Mouse (Mus musculus) limb, embryonic 15.5 days (tissue): ENCODE data around the gene Got1. TPM values are rescaled to one million over a fixed set of nuclear protein-coding genes. Genes with fewer than 3 reads are reported as not detected.
A peak's percentile ranks its signal among the peaks of the same experiment; 100 is the strongest.
"Not testable (repeated sequence)": the region's sequence is repeated elsewhere in the genome, so short reads cannot be mapped to it uniquely, and the experiment has no call there.

ENCODE experiments used
- ATAC-seq: fragments of 200-750 bp; cut with Nextera tagmentation; 2 replicates; pipeline ENCODE4 v1.8.0; 2017; ENCODE audit warnings: low read depth, moderate TSS enrichment; ENCODE audit not compliant: insufficient number of reproducible peaks, low FRiP score, low TSS enrichment
- H3K27ac ChIP-seq: fragments of 300-500 bp; sonication (generic); 2 replicates; pipeline ENCODE4 v1.5.1; 2015; ENCODE audit warnings: moderate library complexity, mild to moderate bottlenecking, inconsistent platforms
- H3K27me3 ChIP-seq: fragments of 300-500 bp; sonication (generic); 2 replicates; pipeline ENCODE4 v1.6.1; 2015; ENCODE audit warnings: inconsistent platforms
- H3K36me3 ChIP-seq: fragments of 300-500 bp; sonication (generic); 2 replicates; pipeline ENCODE4 v1.6.1; 2015; ENCODE audit warnings: inconsistent platforms
- H3K4me1 ChIP-seq: fragments of 300-500 bp; sonication (generic); 2 replicates; pipeline ENCODE4 v1.6.1; 2015; ENCODE audit warnings: inconsistent platforms
- H3K4me2 ChIP-seq: fragments of 300-500 bp; sonication (generic); 2 replicates; pipeline ENCODE4 v1.6.1; 2015; ENCODE audit warnings: mild to moderate bottlenecking, inconsistent platforms
- H3K4me3 ChIP-seq: fragments of 300-500 bp; sonication (generic); 2 replicates; pipeline ENCODE4 v1.5.1; 2015; ENCODE audit warnings: mild to moderate bottlenecking, inconsistent platforms
- H3K9ac ChIP-seq: fragments of 300-500 bp; sonication (generic); 2 replicates; pipeline ENCODE4 v1.6.1; 2015; ENCODE audit warnings: inconsistent platforms
- H3K9me3 ChIP-seq: fragments of 300-500 bp; sonication (generic); 2 replicates; pipeline ENCODE4 v1.6.1; 2016; ENCODE audit warnings: inconsistent platforms
- WGBS: fragments of 180-500 bp; shearing (Covaris S2); methylation state at CpG from one replicate; pipeline ENCODE4 v1.1.7; 2015; 5-methylcytosine and 5-hydroxymethylcytosine counted together
- polyA plus RNA-seq: library from polyadenylated mRNA; unstranded; fragments of >200 nt; fragmentation: Nextera tagmentation; extraction: Ambion mirVana; gene quantifications from 2 replicates; pipeline ENCODE4 v1.2.1, GENCODE M21; 2015

Gene Got1
- polyA plus RNA-seq, 1 experiment from 2014 or later = 22.7 TPM

DNA sequence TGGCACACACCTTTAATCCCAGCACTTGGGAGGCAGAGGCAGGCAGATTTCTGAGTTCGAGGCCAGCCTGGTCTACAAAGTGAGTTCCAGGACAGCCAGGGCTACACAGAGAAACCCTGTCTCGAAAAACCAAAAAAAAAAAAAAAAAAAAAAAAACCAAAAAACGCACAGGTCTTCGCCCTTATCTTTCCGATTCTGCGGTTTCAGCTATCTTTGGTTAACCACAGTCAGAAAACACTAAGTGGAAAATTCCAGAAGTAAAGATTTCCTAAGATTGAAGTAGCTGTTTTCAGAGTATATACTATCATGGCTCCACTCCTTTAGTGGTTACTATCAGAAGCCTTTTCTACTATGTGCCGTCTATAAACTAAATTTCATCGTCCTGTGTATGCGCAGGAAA lies 20.8 kb downstream of the Got1 start:
- ATAC-seq, H3K4me2 ChIP-seq, H3K9me3 ChIP-seq, H3K4me1 ChIP-seq, H3K27ac ChIP-seq, H3K9ac ChIP-seq, H3K27me3 ChIP-seq, H3K4me3 ChIP-seq: not testable (repeated sequence)
- H3K36me3 ChIP-seq = peaks cover 52% of the 10 kb centered on the region
- 92% methylated on average over 8 of the region's 9 CpGs for WGBS

DNA sequence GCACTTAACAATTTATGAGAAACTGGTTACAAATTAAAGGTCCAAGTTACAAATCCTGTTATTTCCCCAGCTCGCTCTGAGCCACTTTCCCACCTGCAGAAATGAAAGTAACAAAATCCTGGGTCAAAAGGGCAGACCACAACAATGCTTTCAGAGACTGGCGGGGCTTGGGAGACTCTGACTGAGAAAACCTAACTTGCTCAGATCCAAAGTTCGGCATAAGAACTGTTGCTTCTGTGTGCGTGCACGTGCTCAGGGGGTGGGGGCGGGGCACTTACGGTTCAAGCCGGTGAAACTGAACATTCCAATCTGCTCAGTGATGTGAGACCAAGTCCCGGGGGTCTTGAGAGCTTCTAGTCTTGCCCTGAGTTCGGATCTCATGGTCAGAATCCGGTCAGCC lies 21.8 kb downstream of the Got1 start:
- H3K4me2 ChIP-seq = no peak overlapping the region

DNA sequence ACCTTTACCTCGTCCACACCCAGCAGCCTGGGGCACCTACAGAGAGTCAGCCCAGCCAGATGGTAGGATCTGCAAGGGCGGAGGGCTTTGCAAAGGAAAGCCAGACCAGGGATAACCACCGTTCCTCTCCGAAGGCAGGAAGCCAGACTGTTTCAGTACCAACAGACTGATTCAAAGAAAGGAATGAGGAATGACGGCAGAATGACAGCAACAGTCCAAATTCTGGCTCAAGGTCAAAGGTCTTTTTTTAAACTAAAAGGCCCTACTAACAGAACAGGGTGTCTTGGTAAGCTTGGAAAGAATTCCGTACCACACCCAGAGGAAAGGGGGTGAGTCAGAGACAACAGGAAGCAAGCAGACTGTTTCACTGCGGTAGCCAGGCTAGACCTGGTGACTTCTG lies 25.5 kb downstream of the Got1 start:
- WGBS = 81% methylated on average over 7 of the region's 7 CpGs
- Histone ChIP-seq H3K27ac (no peak overlapping the region), H3K9me3 (no peaks in the 10 kb centered on the region), H3K36me3 (peaks cover 30% of the 10 kb centered on the region), H3K27me3 (no peaks in the 10 kb centered on the region), H3K4me1 (peaks cover 7% of the 10 kb centered on the region), H3K4me3 (no peak overlapping the region), H3K9ac (no peak overlapping the region), H3K4me2 (no peak overlapping the region)
- ATAC-seq = no peak

More for the DNA sequence above, 21.8 kb downstream of the Got1 start:
- no peaks in the 10 kb centered on the region for H3K4me1 ChIP-seq
- no peak for ATAC-seq
- H3K27ac ChIP-seq = no peak overlapping the region
- no peaks in the 10 kb centered on the region for H3K9me3 ChIP-seq
- no peak overlapping the region for H3K9ac ChIP-seq
- no peaks in the 10 kb centered on the region for H3K27me3 ChIP-seq
- WGBS = 71% methylated on average over 11 of the region's 11 CpGs
- H3K36me3 ChIP-seq = peaks cover 50% of the 10 kb centered on the region
- H3K4me3 ChIP-seq = no peak overlapping the region

DNA sequence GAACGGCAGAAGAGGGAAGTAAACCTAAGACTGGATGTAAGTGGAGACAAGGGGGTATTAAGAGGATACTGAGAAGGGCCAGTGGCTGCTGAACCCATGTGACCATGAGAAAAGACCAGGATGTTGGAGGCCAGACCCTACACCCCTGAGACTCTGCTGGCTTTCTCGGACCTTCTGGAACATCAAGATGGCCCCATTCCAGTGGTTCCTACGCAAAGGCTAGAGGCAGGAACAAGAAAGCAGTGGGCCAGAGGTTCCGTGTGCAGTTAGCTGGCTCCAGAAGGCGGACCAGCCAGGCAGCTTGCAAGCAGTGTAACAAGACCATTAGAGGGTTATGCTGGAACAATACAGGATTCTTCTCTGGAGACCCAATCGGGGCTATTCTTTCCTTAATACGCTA lies 27.0 kb downstream of the Got1 start:
- Histone ChIP-seq H3K4me3 (no peak overlapping the region), H3K9me3 (no peaks in the 10 kb centered on the region), H3K27ac (no peak overlapping the region), H3K4me2 (no peak overlapping the region), H3K27me3 (no peaks in the 10 kb centered on the region), H3K36me3 (peaks cover 25% of the 10 kb centered on the region), H3K9ac (no peak overlapping the region), H3K4me1 (peaks cover 7% of the 10 kb centered on the region)
- WGBS = 77% methylated on average over 7 of the region's 7 CpGs
- ATAC-seq = no peak

DNA sequence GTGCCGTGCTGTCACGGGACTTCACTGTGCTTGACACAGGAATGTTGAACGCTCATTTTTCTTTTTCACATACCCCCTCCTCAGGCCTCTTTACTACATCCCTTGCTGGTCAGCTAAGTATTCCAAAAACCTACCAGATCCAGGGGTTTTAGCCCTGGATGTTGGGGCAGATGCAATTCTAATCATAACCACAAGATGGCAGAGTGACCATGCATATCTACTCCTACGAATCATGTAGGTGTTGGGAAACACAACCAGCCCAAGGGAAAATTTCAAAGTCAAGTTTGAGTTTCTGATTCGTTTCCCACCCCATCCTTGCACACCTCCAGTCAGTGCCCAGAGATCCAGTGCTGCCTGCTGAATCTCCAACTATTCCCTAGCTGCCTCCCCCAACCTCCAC lies 28.6 kb downstream of the Got1 start:
- peaks cover 7% of the 10 kb centered on the region for H3K4me1 ChIP-seq
- H3K4me3 ChIP-seq = no peak overlapping the region
- H3K36me3 ChIP-seq = peaks cover 19% of the 10 kb centered on the region
- H3K27me3 ChIP-seq = no peaks in the 10 kb centered on the region
- no peaks in the 10 kb centered on the region for H3K9me3 ChIP-seq
- no peak for ATAC-seq
- H3K4me2 ChIP-seq = no peak overlapping the region
- H3K27ac ChIP-seq = no peak overlapping the region
- 18% methylated on average over 5 of the region's 5 CpGs for WGBS
- no peak overlapping the region for H3K9ac ChIP-seq

DNA sequence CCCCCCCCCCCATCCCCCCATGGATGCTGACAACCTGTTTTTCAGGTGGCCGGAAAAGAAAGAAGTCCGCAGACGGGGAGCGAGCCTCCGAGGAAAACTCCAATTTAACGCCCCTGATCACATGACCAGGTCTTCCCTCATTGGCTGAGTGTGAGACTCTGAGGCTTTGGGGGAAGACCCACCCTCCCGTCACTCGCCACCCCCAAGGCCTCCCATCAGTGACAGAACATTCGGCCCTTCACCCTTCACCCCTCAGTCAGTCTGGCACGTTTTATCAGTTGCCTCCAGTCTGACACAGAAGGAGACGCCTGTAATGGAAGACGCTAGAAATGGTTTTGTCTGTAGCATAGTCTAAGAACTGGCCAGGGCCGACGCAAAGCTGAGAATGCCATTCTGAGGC lies 29.5 kb downstream of the Got1 start:
- H3K4me2 ChIP-seq = peak overlapping the region; percentile 41
- H3K4me1 ChIP-seq = peaks cover 7% of the 10 kb centered on the region
- 11% methylated on average over 14 of the region's 14 CpGs for WGBS
- H3K9me3 ChIP-seq = no peaks in the 10 kb centered on the region
- no peak overlapping the region for H3K27ac ChIP-seq
- H3K9ac ChIP-seq = no peak overlapping the region
- no peak for ATAC-seq
- peak overlapping the region; percentile 14 for H3K4me3 ChIP-seq
- no peaks in the 10 kb centered on the region for H3K27me3 ChIP-seq
- peaks cover 9% of the 10 kb centered on the region for H3K36me3 ChIP-seq

DNA sequence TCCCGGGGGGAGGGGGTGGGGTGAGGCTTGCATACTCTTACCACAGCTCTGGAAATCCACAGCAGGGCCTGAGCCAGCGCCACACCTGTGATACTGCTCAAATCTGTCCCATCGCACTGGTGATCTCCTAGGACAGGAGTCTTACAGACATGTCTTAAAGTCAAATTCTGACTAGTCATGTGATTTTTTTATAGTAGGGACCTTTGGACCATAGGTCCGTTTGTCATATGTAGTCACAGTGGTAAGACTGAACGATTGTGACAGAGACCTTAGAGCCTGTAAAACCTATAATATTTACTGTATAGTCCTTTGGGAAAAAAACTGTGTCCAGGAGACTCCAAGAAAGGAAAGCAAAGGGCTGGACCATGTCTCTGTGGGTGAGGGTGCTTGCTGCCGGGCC lies 30.5 kb downstream of the Got1 start:
- no peak overlapping the region for H3K4me2 ChIP-seq

DNA sequence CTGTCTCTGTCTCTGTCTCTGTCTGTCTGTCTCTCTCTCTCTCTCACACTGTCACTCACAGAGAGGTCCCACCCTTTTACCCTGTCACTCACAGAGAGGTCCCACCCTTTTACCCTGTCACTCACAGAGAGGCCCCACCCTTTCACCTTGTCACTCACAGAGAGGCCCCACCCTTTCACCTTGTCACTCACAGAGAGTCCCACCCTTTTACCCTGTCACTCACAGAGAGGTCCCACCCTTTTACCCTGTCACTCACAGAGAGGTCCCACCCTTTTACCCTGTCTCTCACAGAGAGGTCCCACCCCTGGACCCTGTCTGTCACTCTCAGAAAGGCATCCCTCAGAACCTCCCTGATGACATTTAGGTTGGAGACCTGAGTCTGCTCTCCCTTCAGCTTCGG lies 31.1 kb downstream of the Got1 start:
- H3K4me2 ChIP-seq, H3K9ac ChIP-seq, H3K4me1 ChIP-seq, H3K4me3 ChIP-seq, H3K36me3 ChIP-seq, H3K27ac ChIP-seq, H3K9me3 ChIP-seq, ATAC-seq, H3K27me3 ChIP-seq: not testable (repeated sequence)
- WGBS = 62% methylated on average over 1 of the region's 1 CpGs

More for the DNA sequence above, 30.5 kb downstream of the Got1 start:
- WGBS = 73% methylated on average over 6 of the region's 6 CpGs
- no peaks in the 10 kb centered on the region for H3K9me3 ChIP-seq
- no peak overlapping the region for H3K27ac ChIP-seq
- no peak overlapping the region for H3K4me3 ChIP-seq
- no peak for ATAC-seq
- no peak overlapping the region for H3K9ac ChIP-seq
- peaks cover 7% of the 10 kb centered on the region for H3K4me1 ChIP-seq
- no peaks in the 10 kb centered on the region for H3K27me3 ChIP-seq
- 0 out of 2 replicates have a peak, but pooled peaks cover under 1% of the 10 kb centered on the region for H3K36me3 ChIP-seq

DNA sequence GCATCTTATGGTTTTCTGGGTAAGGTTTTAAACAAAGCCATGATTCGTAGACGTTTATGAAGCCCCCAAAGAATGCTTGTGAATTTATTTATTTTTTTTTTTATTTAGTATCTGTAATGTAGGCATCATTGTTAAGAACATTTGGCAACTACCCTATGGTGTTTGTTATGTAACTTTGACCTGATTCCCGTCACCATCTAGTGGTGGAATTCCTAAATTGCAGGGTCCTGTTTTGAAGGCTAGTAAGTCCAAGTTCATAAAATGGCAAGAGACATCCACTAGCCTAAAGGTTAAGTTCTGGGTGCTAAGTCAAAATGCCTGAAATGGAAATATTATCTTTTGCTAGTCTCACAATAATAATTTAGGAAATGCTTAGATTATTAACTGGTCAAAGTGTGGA lies 37.0 kb downstream of the Got1 start:
- Histone ChIP-seq H3K4me3 (no peak overlapping the region), H3K27me3 (no peaks in the 10 kb centered on the region), H3K27ac (no peak overlapping the region), H3K9me3 (no peaks in the 10 kb centered on the region), H3K4me1 (no peaks in the 10 kb centered on the region), H3K9ac (no peak overlapping the region), H3K36me3 (no peaks in the 10 kb centered on the region), H3K4me2 (no peak overlapping the region)
- no peak for ATAC-seq
- 33% methylated on average over 3 of the region's 3 CpGs for WGBS

DNA sequence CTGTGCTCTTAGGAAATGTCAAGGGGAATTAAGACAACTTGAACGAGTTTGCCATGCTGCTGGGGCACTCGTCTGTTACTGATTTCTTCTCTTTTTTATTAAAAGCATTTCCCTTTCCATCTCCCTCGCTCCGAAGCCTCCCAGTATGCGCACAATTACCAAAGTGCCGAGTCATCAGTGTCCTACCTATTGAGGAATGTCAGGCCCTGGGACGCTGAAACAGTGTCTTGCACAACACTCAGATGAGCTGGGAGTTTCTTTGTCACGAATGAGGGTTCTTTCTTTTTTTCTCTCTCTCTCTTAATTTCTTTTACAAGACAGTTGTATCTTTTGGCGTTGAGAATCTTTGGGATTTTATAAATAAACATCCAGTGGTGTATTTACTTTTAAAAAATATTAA lies 43.9 kb downstream of the Got1 start:
- H3K4me2 ChIP-seq = no peak overlapping the region

DNA sequence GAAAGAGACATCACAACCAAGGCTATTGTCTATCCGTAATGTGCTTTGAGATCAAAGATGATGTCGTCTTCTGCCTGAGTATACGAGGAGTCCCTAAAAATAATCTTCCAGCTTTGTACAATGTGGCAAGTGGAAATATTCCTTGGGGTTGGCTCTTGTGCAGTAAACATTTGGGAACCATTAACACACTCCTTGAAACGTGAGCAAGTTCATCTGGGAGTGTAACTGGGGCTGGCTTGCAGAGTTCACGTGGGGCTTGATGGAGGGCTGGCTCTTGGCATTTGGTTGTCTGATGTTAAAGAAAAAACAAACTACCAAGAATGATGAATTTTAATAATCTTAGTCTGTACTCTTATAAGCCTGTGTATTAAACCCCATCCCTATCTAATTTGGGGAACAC lies 45.0 kb downstream of the Got1 start:
- Histone ChIP-seq H3K36me3 (no peaks in the 10 kb centered on the region), H3K4me2 (no peak overlapping the region), H3K4me3 (no peak overlapping the region), H3K27me3 (no peaks in the 10 kb centered on the region; the same call in 1 of the 2 replicates), H3K27ac (no peak overlapping the region), H3K4me1 (0 out of 2 replicates have a peak, but pooled peaks cover 3% of the 10 kb centered on the region), H3K9ac (no peak overlapping the region), H3K9me3 (no peaks in the 10 kb centered on the region)
- no peak for ATAC-seq
- WGBS = 56% methylated on average over 5 of the region's 5 CpGs

More for the DNA sequence above, 43.9 kb downstream of the Got1 start:
- no peak for ATAC-seq
- Histone ChIP-seq H3K4me3 (no peak overlapping the region), H3K4me1 (0 out of 2 replicates have a peak, but pooled peaks cover 3% of the 10 kb centered on the region), H3K9ac (no peak overlapping the region), H3K9me3 (no peaks in the 10 kb centered on the region), H3K27ac (no peak overlapping the region), H3K36me3 (no peaks in the 10 kb centered on the region), H3K27me3 (no peaks in the 10 kb centered on the region; the same call in 1 of the 2 replicates)
- 44% methylated on average over 9 of the region's 9 CpGs for WGBS

DNA sequence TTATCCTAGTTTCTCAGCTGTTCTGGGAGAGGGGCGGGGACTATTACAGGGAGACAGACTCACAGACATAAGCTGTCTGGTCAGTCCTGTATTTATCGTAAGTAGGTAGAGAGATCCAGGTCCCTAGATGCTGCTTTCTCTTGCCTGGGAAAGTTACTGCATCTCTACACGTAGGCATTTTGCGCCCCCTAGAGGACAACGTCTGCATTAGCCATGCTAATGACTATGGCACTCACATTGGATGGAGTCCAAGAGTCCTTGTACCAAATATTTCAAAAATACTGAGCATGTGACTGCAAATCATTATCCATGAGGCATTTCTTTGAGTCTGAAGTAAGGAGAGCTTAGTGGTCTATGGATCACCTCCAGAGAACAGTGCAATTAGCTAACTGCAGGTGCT lies 45.5 kb downstream of the Got1 start:
- Histone ChIP-seq H3K9ac (no peak overlapping the region), H3K9me3 (no peaks in the 10 kb centered on the region), H3K27me3 (no peaks in the 10 kb centered on the region; the same call in 1 of the 2 replicates), H3K4me3 (no peak overlapping the region), H3K4me1 (0 out of 2 replicates have a peak, but pooled peaks cover 3% of the 10 kb centered on the region), H3K27ac (no peak overlapping the region), H3K36me3 (no peaks in the 10 kb centered on the region), H3K4me2 (no peak overlapping the region)
- 17% methylated on average over 5 of the region's 5 CpGs for WGBS
- ATAC-seq = no peak

DNA sequence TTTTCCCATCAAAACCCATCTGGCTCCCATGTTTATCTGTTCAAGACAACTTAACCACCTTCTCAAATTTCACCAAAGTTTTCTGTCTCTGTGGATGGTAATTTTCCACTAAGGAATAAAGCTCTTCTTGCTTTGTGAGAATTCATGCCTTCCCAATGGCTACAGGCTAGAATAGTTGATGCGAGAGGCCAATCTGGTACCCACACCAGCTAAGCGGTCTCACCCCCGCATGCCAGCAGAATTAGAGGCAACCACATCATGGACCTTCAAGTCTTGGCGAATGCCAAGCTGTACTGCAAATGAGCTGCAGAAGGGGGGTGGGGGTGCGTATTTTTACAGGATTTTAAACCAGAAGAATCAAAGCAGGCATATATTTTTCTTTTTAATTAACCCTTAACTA lies 47.0 kb downstream of the Got1 start:
- Histone ChIP-seq H3K36me3 (no peaks in the 10 kb centered on the region), H3K9ac (no peak overlapping the region), H3K4me1 (0 out of 2 replicates have a peak, but pooled peaks cover 3% of the 10 kb centered on the region), H3K9me3 (no peaks in the 10 kb centered on the region), H3K4me3 (no peak overlapping the region), H3K27me3 (no peaks in the 10 kb centered on the region; the same call in 1 of the 2 replicates), H3K4me2 (no peak overlapping the region), H3K27ac (no peak overlapping the region)
- ATAC-seq = no peak
- WGBS = 63% methylated on average over 5 of the region's 5 CpGs
